Mouse (Mus musculus) lung, adult 2 months (tissue): ENCODE measurements around the gene Gm20388.

ENCODE experiments used
- CTCF ChIP-seq: fragments of 200-500 bp; IDR thresholded peaks from 2 replicates; pipeline ENCODE4 v1.5.1; 2011; ENCODE audit warnings: mild to moderate bottlenecking, low read length, control low read depth; ENCODE audit not compliant: insufficient read depth
- POLR2A ChIP-seq: fragments of 200-500 bp; IDR thresholded peaks from 2 replicates; pipeline ENCODE4 v1.6.1; 2011; ENCODE audit warnings: low read depth, mild to moderate bottlenecking, control low read depth, low read length, borderline replicate concordance; ENCODE audit errors: extremely low read depth

- TF ChIP-seq CTCF (no peak), POLR2A (no peak)
These were observed 1204.5 kb downstream of the Gm20388 start for GRCm38 (mm10) chr8:121115136-121115535.
